Mouse (Mus musculus) neural tube, embryonic 10.5 days (tissue): ENCODE measurements around the gene Spred2.
A peak's percentile ranks its signal among the peaks of the same experiment; 100 is the strongest.
"Not testable (repeated sequence)": the region's sequence is repeated elsewhere in the genome, so short reads cannot be mapped to it uniquely, and the experiment has no call there.

Experiments
- DNase-seq: peaks from one replicate; pipeline ENCODE4 v3.0.0-alpha.2; 2017; ENCODE audit warnings: low spot score; ENCODE audit errors: extremely low spot score

The Spred2 gene

GRCm38 (mm10) chr11:20017937-20018336 lies 93.8 kb downstream of the Spred2 start:
- no peak for DNase-seq

- no peak for DNase-seq
Observed at GRCm38 (mm10) chr11:20018905-20019304, 94.7 kb downstream of the Spred2 start.

- DNase-seq = no peak
Observed at GRCm38 (mm10) chr11:20020720-20021119, 96.5 kb downstream of the Spred2 start.

- DNase-seq = no peak
Observed at GRCm38 (mm10) chr11:20022462-20022861, 98.3 kb downstream of the Spred2 start.

GRCm38 (mm10) chr11:20022911-20023482 lies 98.8 kb downstream of the Spred2 start:
- no peak for DNase-seq

GRCm38 (mm10) chr11:20025899-20026298 lies 101.7 kb downstream of the Spred2 start:
- DNase-seq = no peak

- no peak for DNase-seq
Observed at GRCm38 (mm10) chr11:20027719-20028118, 103.5 kb downstream of the Spred2 start.

- DNase-seq = no peak
Observed at GRCm38 (mm10) chr11:20028396-20028795, 104.2 kb downstream of the Spred2 start.

- DNase-seq = no peak
Observed at GRCm38 (mm10) chr11:20029014-20029413, 104.8 kb downstream of the Spred2 start.

- not testable (repeated sequence) for DNase-seq
Observed at GRCm38 (mm10) chr11:20030973-20031372, 106.8 kb downstream of the Spred2 start.

- DNase-seq = peak; percentile 54
Observed at GRCm38 (mm10) chr11:20031536-20031935, 107.4 kb downstream of the Spred2 start.

- DNase-seq = no peak
Observed at GRCm38 (mm10) chr11:20033541-20034160, 109.5 kb downstream of the Spred2 start.

- DNase-seq = no peak
Observed at GRCm38 (mm10) chr11:20034337-20034947, 110.3 kb downstream of the Spred2 start.

- DNase-seq = no peak
Observed at GRCm38 (mm10) chr11:20035343-20035928, 111.3 kb downstream of the Spred2 start.

- no peak for DNase-seq
Observed at GRCm38 (mm10) chr11:20035972-20036371, 111.8 kb downstream of the Spred2 start.

- DNase-seq = no peak
Observed at GRCm38 (mm10) chr11:20037739-20038138, 113.6 kb downstream of the Spred2 start.

- DNase-seq = no peak
Observed at GRCm38 (mm10) chr11:20038723-20039122, 114.5 kb downstream of the Spred2 start.

GRCm38 (mm10) chr11:20041164-20041920 lies 117.2 kb downstream of the Spred2 start:
- DNase-seq = no peak

- DNase-seq = no peak
Observed at GRCm38 (mm10) chr11:20042106-20042505, 117.9 kb downstream of the Spred2 start.

GRCm38 (mm10) chr11:20043256-20043655 lies 119.1 kb downstream of the Spred2 start:
- DNase-seq = no peak

- no peak for DNase-seq
Observed at GRCm38 (mm10) chr11:20045586-20045985, 121.4 kb downstream of the Spred2 start.
